Mouse (Mus musculus) cerebellum, adult (tissue): ENCODE data around the gene Mn1.

Source experiments
- ATAC-seq: cut with Nextera tagmentation; 2 replicates; pipeline ENCODE4 v1.9.2; 2017; ENCODE audit warnings: mild to moderate bottlenecking, moderate library complexity, mixed read lengths; ENCODE audit not compliant: insufficient number of reproducible peaks, low FRiP score, low TSS enrichment

Mn1 gene

DNA sequence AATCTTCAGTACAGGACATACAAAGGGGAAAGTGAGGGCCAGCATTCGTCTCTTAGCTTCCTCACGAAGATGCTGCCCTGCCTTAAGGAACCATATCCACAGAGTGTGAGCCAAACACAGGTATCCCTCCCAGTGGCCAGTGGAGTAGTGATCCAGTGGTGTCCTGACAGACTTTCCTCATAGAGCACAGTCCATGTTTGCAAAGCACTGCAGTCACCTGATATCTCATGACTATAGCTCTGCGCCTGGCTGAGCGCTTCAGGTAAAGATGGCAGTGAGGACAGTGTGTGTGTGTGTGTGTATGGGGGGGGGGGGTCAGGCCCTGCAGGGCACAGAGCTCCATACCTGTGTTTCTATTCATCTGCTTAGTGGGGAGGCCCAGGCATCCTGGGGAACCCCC, 53.7 kb downstream of the Mn1 start:
- ATAC-seq: no peak

DNA sequence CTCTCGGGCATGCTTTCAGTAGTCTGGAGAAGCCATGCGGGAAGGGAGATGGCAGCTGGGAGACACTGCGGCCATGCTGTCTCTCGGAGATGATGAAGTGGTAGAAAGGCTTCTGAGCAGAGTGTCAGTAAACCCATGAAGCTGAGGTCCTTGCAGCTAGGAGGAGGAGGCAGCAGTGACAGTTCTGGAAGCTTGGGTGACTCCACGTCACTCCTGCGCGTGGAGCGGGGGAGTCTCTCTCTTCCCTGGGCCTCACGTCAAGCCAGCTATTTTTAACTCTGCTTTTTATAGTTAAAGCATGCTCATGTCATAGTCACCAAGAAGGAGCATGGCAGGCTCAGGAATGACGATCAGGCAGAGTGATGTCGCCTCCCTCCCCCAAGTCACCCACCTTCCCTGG, 56.3 kb downstream of the Mn1 start:
- ATAC-seq: no peak

DNA sequence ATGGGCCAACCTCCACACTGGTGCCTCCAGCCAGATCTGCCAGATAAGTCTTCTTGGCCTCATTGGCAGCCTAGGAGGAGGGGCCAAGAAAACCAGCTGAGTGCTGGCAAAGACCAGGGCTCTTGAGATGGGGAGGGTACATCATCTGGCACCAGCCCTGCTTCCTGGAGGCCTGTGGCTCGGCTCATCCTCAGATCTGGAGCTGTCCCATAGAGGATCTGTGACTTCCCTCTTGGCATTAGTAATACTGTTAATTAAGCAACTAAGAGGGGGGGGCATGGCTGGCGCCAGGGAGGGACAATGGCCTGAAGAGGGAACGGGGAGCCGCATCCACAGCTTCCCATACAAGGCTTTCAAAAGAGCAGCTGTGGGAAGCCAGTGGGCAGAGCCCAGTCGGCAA, 58.6 kb downstream of the Mn1 start:
- ATAC-seq: no peak

DNA sequence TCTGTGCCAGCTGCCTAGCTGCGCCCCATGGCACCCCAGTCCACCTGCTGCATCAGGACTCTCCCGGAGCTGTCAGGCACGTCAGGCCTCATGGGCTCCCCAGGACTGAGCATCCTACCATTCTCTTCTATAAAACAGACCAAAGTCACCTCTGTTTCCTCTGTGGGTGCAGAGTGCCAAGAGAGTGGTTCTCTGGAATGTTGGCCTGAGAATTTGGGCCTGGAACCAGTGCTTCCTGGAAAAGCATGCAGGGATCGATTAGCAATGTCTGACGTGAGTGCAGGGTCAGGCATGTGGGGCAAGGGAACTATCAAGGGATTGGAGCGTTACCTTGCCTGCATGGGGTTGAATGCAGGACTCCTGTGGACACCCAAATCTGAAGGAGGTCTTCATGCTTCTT, 59.0 kb downstream of the Mn1 start:
- ATAC-seq: no peak

DNA sequence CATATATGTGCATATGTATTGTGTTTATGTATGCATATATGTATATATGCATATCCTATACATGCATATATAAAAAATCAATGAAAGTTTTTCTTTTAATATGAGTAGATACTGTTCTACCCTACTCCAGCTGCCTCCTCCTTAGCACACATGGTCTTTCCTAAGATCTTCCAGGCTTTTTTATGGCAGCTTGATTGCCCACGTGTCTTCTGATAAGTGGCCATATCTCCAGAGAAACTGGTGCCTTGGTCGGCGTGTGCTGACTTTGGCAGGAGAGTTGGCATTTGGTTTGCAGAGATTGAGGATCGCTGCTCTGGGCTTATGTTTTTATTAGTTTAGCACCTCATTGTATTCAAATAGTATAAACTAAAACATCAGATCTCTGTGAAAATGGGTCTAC, 68.7 kb downstream of the Mn1 start:
- ATAC-seq: no peak

DNA sequence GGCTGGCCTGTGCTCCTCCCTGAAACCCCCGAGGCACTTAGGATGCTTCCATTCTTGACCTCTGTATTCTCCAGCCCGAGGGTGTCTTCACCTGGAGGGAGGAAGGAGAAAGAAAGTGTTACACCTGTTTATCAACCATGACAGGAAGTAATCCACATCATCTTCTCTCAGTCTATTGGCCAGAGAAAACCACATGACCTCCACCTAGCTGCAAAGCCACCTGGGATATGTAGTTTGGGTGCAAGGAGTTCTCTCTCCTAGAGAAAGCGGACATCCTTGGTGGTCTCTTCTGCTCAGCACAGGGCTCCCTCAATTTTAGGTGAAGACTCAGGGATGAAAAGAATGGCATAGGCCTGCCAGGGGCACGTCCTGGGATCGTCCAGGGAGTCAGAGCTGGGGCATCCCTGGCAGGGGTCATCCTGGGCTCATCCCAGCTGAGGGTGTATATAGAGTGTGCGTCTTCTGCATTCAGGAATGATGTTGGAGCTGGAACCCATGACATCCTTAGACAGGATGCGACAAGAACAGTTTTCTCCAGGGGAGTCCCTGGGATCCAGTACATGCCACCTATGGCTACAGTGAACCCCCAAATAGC, 72.0 kb downstream of the Mn1 start:
- ATAC-seq: no peak

DNA sequence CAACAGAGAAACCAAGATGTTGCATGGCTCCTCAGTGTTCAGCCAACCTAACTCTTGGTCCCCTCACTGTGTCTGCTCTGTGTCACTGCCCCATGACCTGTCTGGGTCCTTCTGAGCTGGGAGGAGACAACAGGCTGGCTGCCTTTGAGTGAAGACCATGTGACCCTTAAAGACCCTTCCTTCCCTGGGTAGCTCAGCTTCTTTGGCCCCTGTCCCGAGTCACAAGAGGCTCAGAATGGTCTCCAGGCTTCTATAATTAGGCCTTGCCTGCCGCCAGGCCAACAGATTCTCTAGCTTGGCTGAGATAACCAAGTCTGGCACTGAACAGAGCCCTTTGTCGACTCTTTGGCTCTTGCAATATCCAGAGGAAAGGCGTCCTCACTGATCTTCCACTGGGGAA, 73.4 kb downstream of the Mn1 start:
- ATAC-seq: no peak

DNA sequence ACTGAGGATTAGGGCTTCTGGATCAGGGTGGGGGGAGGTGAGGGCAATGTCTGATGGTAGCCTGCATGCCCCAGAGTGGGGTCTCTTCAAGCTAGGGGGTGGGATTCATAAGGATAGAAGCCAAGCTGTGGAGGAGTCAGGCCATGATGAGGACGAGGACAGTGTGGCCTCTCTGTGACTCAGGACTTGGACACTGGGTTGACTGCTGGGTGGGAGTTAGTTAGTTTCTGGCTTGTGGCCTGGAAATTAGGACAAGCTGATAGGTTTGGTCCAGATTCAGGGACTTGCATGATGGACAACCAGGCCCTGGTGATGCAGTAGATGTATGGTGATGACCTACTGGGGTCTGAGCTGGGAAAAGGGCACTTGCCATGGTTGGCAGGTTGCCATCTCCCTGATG, 74.3 kb downstream of the Mn1 start:
- no peak for ATAC-seq

DNA sequence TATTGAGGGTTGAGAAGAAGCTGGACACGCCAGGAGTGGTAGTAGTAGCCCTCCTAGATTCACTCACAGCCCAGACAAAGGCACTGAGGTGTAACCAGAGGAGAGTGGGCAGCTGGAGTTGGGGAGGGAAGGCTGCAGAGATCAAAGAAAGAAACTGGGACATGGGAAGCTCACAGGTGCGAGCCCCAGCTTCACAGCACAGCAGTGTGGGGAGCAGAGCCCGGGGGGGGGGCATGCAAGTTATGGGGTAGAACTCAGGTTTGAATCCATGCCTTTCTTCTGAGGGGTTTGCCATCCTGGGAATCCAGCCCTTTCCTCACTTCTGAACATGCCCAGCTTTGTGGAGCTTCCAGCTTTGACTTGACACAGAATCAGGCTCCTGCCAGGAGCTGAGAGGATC, 82.9 kb downstream of the Mn1 start:
- ATAC-seq: no peak

DNA sequence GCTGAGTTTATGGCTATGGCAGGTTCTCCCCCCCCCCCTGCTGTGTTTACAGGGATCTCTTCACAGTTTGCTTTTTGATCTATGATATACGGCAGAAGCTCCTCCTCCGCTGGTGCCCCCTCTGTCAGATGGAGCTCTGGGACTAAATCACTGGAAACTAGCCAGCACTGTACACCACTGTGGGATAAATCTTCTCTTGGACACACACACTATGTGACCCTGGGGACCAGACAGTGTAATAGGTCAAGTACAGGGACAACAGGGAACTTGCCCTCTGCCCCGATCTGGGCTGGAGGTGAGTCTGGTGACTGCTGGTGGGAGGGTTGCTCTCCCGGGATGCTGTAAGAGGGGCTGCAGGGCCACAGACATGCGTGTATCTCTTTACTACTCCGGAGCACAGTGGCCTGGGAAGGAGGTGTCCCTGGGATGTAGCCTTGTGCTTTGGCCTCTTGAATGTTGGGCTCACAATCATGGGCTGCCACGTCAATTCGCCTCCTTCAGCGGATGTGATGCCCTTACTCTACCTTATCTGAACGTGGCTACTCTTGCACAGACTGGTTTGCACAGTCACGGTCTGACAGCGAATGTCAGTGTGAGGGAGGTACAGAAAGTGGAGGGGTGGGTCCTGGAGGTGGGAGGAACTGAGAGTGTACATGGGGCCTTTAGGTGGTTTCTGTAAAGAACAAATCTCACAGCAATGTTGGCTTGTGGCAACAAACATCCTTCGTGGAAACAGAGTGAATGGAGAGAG, 84.7 kb downstream of the Mn1 start:
- no peak for ATAC-seq

DNA sequence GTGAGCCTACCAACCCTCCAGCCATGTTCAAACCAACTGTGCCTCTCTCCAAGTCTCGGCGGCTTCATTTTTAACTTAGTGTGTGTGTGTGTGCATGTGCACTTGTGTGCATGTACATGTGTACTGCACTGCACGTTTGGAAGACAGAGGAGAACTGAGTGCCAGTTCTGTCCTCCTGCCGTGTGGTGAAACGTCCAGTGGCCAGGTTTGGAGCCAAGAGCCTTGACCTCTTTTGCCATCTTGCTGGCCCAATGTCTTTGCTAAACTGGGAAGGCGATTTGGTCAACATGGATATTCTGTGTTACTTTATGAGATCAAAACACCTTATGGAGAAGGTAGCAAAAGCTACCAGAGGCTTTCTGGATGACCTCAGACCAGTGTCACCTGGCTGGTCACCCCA, 88.1 kb downstream of the Mn1 start:
- no peak for ATAC-seq

DNA sequence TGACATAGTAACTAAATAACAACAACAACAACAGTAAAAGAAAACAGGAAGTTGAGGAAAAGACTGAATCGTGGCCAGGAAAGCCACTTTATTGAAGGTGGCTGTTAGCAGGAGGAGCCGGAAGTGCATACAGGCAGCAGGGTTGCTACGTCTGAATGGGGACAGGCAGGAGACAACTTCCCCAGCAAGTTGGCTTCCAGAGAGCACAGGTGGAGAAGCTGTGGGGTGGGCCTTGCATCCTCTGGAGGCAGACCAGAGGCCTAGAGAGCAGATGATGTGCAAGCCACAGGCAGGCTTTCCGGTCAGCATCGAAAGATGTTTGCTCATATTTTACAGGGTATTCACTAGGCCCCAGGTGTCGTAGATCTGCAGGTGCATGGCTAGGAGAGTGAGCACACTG, 88.7 kb downstream of the Mn1 start:
- ATAC-seq: no peak

DNA sequence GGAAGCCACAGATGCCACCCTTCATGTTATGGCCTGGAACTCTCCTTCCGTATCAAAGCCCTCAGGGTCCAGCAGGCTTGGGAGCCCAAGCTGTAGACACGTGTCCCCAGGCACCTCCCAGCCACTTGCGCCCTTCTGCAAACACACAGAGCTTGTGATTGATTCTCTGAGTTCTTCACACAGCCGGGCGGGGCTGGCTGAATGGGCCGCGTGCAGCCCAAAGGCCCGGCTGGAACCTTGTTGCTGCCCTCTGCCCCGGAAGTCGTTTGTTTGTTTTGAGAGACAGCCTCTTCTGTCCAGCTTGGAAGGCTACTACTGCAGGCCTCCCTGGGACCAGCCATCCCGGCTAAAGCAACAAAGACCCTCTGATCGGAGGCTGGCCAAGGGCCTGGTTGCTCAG, 89.2 kb downstream of the Mn1 start:
- no peak for ATAC-seq
